Mouse (Mus musculus) hindbrain, embryonic 10.5 days (tissue): Measurements from ENCODE around the gene Apoo. TPM values are rescaled to one million over a fixed set of nuclear protein-coding genes. Genes with fewer than 3 reads are reported as not detected.
"Not testable (repeated sequence)": the region's sequence is repeated elsewhere in the genome, so short reads cannot be mapped to it uniquely, and the experiment has no call there.

Experiments
- DNase-seq: peaks from one replicate; pipeline ENCODE4 v3.0.0-alpha.2; 2017; ENCODE audit warnings: low spot score
- H3K27ac ChIP-seq: fragments of 300-500 bp; sonication (generic); 2 replicates; pipeline ENCODE4 v1.5.1; 2016; ENCODE audit warnings: mild to moderate bottlenecking, moderate library complexity
- H3K27me3 ChIP-seq: fragments of 300-500 bp; sonication (generic); 2 replicates; pipeline ENCODE4 v1.6.1; 2016; ENCODE audit warnings: mild to moderate bottlenecking; ENCODE audit not compliant: poor library complexity, insufficient read depth, severe bottlenecking
- H3K36me3 ChIP-seq: fragments of 300-500 bp; sonication (generic); 2 replicates; pipeline ENCODE4 v1.6.1; 2016; ENCODE audit warnings: mild to moderate bottlenecking, moderate library complexity
- H3K4me1 ChIP-seq: fragments of 300-500 bp; sonication (generic); replicated peaks from 2 replicates; pipeline ENCODE4 v1.6.1; 2016; ENCODE audit warnings: mild to moderate bottlenecking
- H3K4me3 ChIP-seq: fragments of 300-500 bp; sonication (generic); 2 replicates; pipeline ENCODE4 v1.5.1; 2016; ENCODE audit warnings: mild to moderate bottlenecking, moderate library complexity
- H3K9me3 ChIP-seq: fragments of 300-500 bp; sonication (generic); 2 replicates; pipeline ENCODE4 v1.6.1; 2016; ENCODE audit warnings: mild to moderate bottlenecking, moderate library complexity
- WGBS: fragments of 180-500 bp; shearing (Covaris S2); methylation state at CpG from one replicate; pipeline ENCODE4 v1.1.7; 2016; 5-methylcytosine and 5-hydroxymethylcytosine counted together
- polyA plus RNA-seq: library from polyadenylated mRNA; unstranded; fragments of >200 nt; fragmentation: Nextera tagmentation; extraction: Ambion mirVana; gene quantifications from 2 replicates; pipeline ENCODE4 v1.2.1, GENCODE M21; 2016

Gene Apoo
- polyA plus RNA-seq, result 106 and 115 TPM in 2 replicates

DNA sequence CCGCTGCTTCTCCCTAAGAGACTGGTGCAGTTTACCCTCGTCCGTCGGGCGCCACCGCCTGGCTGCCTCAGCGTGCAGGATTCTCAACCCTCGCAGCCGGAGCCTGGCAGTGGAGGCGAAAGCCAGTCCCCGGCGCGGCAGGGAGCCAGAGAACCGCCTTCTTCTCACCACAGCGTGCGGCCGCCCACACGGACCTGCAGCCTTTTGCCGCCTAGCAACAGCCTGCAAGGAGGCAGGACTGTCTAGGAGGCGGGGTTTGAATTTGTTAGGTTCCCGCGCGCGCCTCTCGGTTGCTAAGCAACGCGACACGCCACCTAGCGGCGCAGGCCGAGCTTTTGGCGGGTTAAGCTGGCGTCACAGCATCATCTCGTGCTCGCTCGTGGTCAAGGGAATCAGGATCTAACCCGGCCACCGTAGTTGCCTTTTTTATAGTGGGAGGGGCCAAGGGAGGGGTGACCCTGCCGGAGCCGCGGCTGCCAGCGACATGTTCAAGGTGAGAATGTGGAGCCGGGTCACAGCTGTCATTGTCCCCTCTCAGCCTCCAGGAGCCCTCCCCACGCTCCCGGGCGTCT lies at the start of gene Apoo, which contains the start of gene Fam90a1b:
Apoo (plus strand) TSS at position 448 of the 572 bp plus-strand sequence.
Fam90a1b (minus strand) TSS at position 108 of the 572 bp plus-strand sequence.
- H3K4me1 ChIP-seq, result peaks cover 6% of the 10 kb centered on the region; the same call in 1 of the 2 replicates
- H3K27me3 ChIP-seq, result peaks cover 88% of the 10 kb centered on the region
- H3K4me3 ChIP-seq, result peak within 1 kb of the TSS; percentile 63
- 0 out of 2 replicates have a peak, but pooled peaks cover 2% of the 10 kb centered on the region for H3K9me3 ChIP-seq
- H3K36me3 ChIP-seq, result no peaks in the 10 kb centered on the region
- 13% methylated on average over 46 of the region's 46 CpGs for WGBS
- H3K27ac ChIP-seq, result peak within 1 kb of the TSS; percentile 83
- DNase-seq, result peak; percentile 96

DNA sequence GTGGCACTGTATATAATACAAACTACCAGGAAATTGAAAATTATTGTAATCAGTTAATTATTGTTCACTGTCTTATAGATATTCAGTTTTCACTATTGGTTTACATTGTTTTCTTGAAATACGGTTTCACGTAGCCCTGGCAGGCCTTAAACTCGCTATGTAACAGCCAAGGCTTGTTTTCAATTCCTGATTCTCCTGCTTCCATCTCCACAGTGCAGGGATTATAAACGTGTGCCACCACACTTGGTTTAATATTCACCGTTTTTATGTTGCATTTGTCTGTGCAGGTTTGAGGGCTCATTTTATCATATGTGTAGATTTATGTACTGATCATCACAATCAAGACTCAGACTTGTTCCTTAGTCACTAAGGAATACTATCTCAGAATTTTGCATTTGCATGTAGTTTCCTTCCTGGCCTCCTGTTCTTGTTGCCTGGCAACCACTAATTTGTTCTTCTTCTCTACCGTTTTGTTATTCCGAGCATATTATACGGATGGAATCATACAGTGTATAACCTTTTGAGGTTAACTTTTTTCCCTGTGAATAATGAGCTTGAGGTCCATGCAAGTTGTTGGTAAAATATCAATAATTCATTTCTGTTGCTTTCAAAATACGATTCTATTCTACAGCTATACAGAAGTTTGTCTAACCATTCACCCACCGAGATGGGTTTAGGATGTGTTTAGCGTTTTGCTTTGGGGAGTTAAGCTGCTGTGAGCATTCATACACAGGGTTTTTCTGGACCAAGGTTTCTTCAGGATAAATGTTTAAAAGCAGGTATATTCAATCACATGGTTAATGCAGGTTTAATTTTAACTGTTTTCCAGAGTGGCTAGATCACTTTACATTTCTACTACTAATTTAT lies 45.6 kb upstream of the Apoo start:
- H3K4me1 ChIP-seq, result no peaks in the 10 kb centered on the region
- H3K4me3 ChIP-seq, result no peak overlapping the region
- H3K27ac ChIP-seq, result no peak overlapping the region
- DNase-seq, result no peak
- 79% methylated on average over 11 of the region's 11 CpGs for WGBS
- no peaks in the 10 kb centered on the region for H3K9me3 ChIP-seq
- H3K27me3 ChIP-seq, result peaks cover 83% of the 10 kb centered on the region
- H3K36me3 ChIP-seq, result no peaks in the 10 kb centered on the region

DNA sequence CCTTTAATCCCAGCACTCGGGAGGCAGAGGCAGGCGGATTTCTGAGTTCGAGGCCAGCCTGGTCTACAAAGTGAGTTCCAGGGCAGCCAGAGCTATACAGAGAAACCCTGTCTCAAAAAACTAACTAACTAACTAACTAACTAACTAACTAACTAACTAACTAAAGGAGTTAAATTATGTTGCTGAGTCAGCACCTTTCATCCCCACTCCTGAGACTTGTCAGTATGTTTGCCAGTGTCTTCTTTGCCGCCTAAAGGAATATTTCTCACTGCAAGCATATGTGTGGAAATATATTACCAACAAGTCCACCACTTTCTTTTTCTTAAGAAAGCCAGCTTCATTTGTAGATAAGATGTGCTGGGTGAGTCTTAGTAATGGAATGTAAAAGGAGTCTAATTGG lies 23.3 kb upstream of the Apoo start:
- H3K27me3 ChIP-seq, result peaks cover 84% of the 10 kb centered on the region
- not testable (repeated sequence) for H3K36me3 ChIP-seq, H3K4me1 ChIP-seq, H3K9me3 ChIP-seq, DNase-seq, H3K27ac ChIP-seq, H3K4me3 ChIP-seq
- 95% methylated on average over 4 of the region's 4 CpGs for WGBS

DNA sequence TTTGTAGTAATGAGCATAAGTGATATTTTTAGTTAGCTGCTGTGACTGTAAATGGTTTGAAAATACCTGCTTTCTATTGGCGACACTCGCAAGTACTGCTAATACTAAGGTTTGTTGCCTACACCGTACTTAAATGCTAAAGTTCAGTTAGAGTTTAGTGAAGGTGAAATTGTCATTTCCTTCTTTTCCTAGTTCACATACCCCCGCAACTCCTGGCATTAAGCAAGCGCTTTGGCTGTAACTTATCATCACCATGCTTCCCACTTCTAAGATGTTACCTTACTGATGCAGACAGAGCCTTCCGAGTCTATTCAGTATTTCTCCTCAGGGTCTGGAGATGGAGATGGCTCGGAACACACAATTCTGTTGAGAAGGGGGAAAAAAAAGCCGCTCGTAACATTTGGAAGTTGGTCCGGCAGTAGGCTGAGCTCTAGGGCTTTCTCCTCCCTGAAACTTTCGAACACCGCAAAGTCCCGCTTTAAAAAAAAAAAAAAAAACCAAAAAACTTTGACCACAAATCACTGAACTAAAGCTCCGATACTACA lies 1.5 kb upstream of the Apoo start:
- Histone ChIP-seq H3K36me3 (no peaks in the 10 kb centered on the region), H3K27ac (no peak overlapping the region), H3K4me1 (peaks cover 6% of the 10 kb centered on the region; the same call in 1 of the 2 replicates), H3K27me3 (peaks cover 90% of the 10 kb centered on the region), H3K9me3 (0 out of 2 replicates have a peak, but pooled peaks cover 2% of the 10 kb centered on the region), H3K4me3 (peak overlapping the region; percentile 63)
- WGBS, result 26% methylated on average over 14 of the region's 14 CpGs
- peak; percentile 8 for DNase-seq

DNA sequence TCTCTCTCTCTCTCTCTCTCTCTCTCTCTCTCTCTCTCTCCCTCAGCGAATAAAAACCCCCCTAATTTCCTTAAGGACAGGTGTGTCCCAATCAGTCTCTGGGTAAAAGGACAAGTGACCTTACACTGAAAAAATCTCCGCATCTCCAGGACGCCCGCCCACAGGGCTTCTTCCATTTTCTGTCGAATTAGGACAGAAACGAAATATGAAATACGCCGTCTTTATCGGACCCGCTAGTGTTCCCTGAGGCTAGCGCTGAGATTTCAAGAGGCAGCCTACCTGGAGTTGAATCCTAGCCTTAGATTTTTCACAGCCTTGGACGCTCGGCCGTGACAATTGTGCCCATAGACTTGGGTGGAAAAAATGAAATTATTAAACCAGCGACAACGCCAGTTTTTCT lies 888 bp upstream of the Apoo start:
- no peaks in the 10 kb centered on the region for H3K36me3 ChIP-seq
- H3K4me3 ChIP-seq, result peak overlapping the region; percentile 63
- no peak overlapping the region for H3K27ac ChIP-seq
- 0 out of 2 replicates have a peak, but pooled peaks cover 2% of the 10 kb centered on the region for H3K9me3 ChIP-seq
- peaks cover 86% of the 10 kb centered on the region for H3K27me3 ChIP-seq
- peaks cover 6% of the 10 kb centered on the region; the same call in 1 of the 2 replicates for H3K4me1 ChIP-seq
- 18% methylated on average over 16 of the region's 16 CpGs for WGBS
- DNase-seq, result peak; percentile 22

DNA sequence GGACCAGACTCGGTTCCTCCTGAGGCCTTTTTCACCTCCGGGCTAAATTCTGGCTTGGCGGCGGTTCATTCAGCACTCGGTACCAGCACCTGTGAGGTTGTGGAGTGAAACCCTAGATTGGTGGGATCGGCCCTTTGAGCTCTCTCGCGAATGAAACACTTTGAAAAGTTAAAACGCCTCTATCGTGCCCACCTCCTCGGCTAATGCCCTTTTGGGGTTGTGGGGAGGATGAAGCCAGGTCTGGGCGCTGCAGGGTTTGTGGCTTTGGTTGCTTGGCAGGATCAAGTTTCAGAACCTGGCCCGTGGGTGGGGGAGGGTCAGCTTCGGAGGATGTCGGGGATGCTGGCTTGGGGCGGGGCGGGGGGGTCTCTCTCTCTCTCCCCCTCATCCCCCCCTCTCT lies 331 bp downstream of the Apoo start:
- WGBS, result 27% methylated on average over 16 of the region's 17 CpGs
- no peak for DNase-seq
- peaks cover 88% of the 10 kb centered on the region for H3K27me3 ChIP-seq

DNA sequence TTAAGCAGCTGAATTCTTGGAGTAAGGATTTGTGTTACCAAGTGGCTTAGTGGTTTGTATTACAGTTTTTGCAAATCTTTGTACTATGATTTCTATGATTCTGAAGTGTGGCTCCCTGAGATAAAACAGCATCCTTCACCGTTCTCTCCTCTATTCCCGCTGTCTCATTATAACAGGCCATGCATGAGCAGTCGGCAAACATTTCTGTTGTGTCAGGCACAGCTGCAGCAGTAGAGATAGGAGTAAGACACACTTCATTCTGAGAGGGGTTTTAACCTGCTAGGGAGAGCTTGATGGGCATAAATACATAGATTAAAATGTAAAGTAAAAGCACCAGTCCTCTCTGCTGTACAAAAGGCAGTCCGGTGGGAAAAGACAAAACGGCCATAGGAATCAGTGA lies 11.8 kb downstream of the Apoo start:
- WGBS, result 74% methylated on average over 5 of the region's 5 CpGs
- no peaks in the 10 kb centered on the region for H3K4me1 ChIP-seq
- H3K9me3 ChIP-seq, result no peaks in the 10 kb centered on the region
- peaks cover 81% of the 10 kb centered on the region for H3K27me3 ChIP-seq
- H3K4me3 ChIP-seq, result no peak overlapping the region
- DNase-seq, result no peak
- H3K36me3 ChIP-seq, result peaks cover 14% of the 10 kb centered on the region
- H3K27ac ChIP-seq, result no peak overlapping the region

More for the DNA sequence above, 331 bp downstream of the Apoo start:
- Histone ChIP-seq H3K4me3 (peak overlapping the region; percentile 63), H3K36me3 (no peaks in the 10 kb centered on the region), H3K9me3 (0 out of 2 replicates have a peak, but pooled peaks cover 2% of the 10 kb centered on the region), H3K27ac (peak overlapping the region; percentile 83), H3K4me1 (peaks cover 6% of the 10 kb centered on the region; the same call in 1 of the 2 replicates)

DNA sequence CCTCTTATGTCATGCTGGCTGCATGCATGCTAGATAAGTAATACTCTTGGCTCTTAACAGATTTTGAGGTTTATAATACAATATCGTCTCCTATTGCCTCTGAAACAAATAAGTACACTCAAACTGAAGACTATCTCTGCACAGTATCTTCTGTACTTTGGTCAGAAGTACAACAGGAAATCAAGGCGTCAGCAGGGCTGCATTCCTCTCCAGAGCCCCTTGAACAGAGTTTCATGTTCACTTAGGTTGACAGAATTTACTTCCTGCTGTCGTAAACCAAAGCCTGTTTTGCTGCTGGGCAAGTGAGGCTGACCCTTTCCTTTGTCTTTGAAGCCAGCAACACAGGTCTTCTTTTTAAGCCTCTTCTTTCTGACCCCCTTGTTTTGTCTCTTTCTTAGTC lies 42.1 kb downstream of the Apoo start:
- WGBS, result 47% methylated on average over 3 of the region's 3 CpGs
- Histone ChIP-seq H3K36me3 (no peaks in the 10 kb centered on the region), H3K4me1 (no peaks in the 10 kb centered on the region), H3K27me3 (peaks cover 50% of the 10 kb centered on the region), H3K9me3 (no peaks in the 10 kb centered on the region), H3K27ac (no peak overlapping the region), H3K4me3 (no peak overlapping the region)
- DNase-seq, result no peak

DNA sequence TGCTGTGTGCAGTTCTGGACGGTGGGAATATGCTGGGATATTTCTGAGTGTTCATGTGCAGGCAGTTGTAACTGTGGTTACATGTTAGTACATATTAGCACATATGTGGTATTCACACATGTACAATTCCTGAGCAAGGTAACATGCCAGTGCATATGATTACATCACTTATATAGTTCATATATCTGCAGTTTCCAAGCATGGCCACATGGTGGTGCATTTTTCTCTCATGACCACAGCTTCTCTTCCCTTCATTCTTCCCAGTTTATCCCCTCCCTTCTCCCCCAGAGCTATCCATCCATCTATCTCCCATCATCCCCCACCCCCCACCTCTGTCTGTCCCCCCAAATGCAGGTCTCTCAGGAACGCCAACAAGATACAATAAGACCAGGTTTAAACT lies 53.3 kb downstream of the Apoo start:
- no peaks in the 10 kb centered on the region for H3K9me3 ChIP-seq
- no peak overlapping the region for H3K4me3 ChIP-seq
- no peaks in the 10 kb centered on the region for H3K4me1 ChIP-seq
- DNase-seq, result no peak
- WGBS, result 91% methylated on average over 2 of the region's 2 CpGs
- no peak overlapping the region for H3K27ac ChIP-seq
- peaks cover 53% of the 10 kb centered on the region for H3K27me3 ChIP-seq
- peaks cover 36% of the 10 kb centered on the region for H3K36me3 ChIP-seq

DNA sequence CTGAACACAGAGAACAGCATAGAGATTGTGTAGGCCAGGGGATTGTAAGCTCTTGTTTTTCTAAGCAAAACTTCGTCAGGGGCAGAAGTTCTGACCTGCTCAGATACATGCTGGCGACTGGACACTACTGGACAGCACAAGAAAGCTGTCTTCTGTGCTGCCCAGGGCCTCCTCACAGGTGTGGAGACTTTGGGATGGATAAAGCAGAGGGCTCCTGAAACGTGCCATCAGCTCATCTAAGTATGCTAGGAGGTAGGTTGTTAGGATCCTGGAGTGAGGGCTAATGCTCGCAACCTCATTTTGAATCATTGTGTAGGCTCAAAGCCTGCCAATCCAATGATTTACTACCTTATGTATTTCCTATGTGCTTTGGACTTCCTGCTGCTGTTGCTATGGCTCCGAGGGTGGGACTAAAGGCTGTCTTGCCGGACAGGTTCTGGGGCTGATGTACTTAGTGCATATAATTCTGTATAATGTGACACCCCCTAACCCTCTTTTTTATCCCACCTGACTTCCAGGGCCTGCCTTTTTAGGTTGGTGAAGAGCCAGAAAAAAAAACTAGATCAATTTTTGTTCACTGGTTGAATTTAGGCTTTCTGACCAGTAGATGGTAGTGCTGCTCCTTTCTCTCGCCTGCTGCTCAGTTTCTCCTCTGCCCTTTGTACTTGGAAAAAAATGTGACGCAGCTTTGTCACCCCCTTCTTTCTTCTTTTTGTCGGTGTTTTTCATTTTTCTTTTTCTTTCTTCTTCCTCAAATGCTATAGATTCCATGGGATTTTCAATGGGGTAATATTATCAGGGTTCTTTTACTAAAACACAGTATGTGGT lies 64.8 kb downstream of the Apoo start:
- WGBS, result 54% methylated on average over 9 of the region's 9 CpGs
- Histone ChIP-seq H3K4me3 (no peak overlapping the region), H3K4me1 (no peaks in the 10 kb centered on the region), H3K27ac (no peak overlapping the region), H3K36me3 (no peaks in the 10 kb centered on the region), H3K27me3 (peaks cover 54% of the 10 kb centered on the region), H3K9me3 (no peaks in the 10 kb centered on the region)
- peak; percentile 2 for DNase-seq

DNA sequence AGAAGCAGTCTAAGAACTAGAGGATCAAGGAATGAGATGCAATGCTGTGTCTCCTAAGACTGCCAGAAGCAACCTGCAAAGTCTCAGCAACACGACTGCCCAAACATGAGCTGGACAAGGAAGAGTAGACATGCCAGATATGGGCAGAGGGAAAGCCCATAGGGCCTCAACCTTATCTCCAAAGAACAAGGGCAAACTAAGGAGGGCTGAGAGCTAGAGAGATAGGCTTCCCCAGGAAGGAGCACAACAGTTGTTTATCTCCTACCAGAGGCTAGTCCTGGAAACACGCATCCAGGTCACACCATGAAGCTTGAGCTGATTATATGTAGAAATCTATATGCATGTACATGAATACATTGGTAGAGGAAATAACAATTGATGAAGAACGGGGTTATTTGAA lies 78.5 kb downstream of the Apoo start:
- no CpG with 5 or more reads among the region's 3 CpGs for WGBS
- not testable (repeated sequence) for H3K9me3 ChIP-seq, H3K4me1 ChIP-seq

DNA sequence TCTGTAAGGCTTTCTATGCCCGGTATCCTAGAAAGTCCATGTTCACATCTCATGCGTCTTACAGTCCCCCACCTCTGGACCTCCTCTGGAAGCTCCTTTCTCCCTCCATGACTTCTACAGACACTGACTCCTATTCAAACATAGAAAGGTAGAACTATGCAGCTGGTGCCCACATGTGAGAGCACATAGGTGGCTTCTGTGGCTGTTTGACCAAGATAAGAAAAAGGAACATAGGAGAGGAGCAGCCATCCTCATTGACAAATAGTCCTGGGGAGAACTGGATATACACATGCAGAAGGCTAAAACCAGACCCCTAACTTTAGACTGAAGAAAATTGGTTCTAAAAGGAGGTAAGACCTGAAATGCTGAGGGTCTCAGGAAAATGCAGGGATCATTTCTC lies 79.1 kb downstream of the Apoo start:
- not testable (repeated sequence) for H3K9me3 ChIP-seq, DNase-seq, H3K27ac ChIP-seq, H3K36me3 ChIP-seq, H3K4me3 ChIP-seq, H3K4me1 ChIP-seq
- peaks cover 31% of the 10 kb centered on the region for H3K27me3 ChIP-seq
- 95% methylated on average over 2 of the region's 2 CpGs for WGBS

More for the DNA sequence above, 78.5 kb downstream of the Apoo start:
- H3K27me3 ChIP-seq, result peaks cover 34% of the 10 kb centered on the region
- not testable (repeated sequence) for DNase-seq, H3K36me3 ChIP-seq, H3K4me3 ChIP-seq, H3K27ac ChIP-seq
